Mouse (Mus musculus) hematopoietic stem cell, adult 5-6 weeks (primary cell): ENCODE measurements at regions not wholly inside any gene's neighbourhood (a gene's known extent, or its start where the extent isn't known, plus 50 kb on each side); places are given as distances from the start of the nearest gene placed in this dataset.

Experiments used
- ATAC-seq, 2 experiments: fragments of 125-278 bp in 1 of 2; replicated peaks in 1 of 2; 2 replicates each; pipeline ENCODE4 v1.8.0; 2016 to 2017; ENCODE audit warnings: inconsistent platforms in 2 of 2, mild to moderate bottlenecking in 2 of 2, moderate number of reproducible peaks in 2 of 2, low read depth in 1 of 2, moderate TSS enrichment in 1 of 2; ENCODE audit not compliant: low FRiP score in 2 of 2, poor library complexity in 2 of 2, severe bottlenecking in 2 of 2, insufficient read depth in 1 of 2, low TSS enrichment in 1 of 2

DNA sequence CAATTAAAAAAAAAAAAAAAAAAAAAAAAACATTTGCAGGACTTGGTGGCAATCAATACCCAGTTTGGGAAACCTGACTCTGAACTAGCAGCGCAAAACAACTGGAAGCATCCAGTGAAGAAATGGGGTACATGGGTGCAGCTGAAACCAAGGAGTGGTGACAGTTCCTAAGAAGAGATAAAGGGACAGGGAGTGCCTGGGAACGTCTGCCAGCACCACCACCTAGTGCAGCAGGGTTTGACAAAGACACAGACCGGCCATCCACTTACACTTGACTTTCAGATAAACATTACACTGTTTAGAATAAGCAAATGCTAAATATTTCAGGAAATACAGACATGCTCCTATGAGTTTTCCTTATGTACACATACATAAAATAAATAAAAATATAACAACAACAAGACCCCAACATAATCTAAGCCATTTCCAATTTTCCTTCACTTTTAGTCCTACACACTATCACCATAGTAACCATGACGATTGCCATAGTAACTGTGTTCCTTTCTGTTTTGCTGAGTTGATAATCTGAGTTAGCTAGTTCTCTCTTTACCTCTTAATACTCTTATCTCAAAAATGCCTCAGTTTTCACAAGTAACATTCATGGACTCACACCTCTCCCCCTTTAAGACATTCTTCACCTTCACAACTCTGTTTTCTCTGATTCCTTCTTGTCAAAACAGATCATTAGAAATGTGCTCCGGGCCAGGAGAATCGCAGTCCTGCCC, 80.3 kb downstream of the Ackr3 start:
- no peak for ATAC-seq

- no peak for ATAC-seq
Measured at GRCm38 (mm10) chr1:90285318-90285717, 81.5 kb downstream of the Ackr3 start.

DNA sequence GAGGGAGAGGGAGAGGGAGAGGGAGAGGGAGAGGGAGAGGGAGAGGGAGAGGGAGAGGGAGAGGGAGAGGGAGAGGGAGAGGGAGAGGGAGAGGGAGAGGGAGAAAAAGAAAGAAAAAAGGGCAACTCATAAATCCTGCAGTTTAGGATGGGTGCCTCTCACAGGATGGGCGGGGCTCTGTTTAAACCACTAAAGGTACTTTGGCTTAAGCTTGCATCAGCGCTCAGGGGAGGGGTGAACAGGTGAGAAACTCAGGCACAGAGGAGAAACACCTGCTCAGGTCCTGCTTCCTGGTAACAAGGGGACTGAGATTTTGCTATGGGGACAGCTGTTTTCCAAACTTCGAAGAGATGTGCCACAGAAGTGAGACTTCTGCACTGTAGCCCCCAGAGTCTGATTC, 83.5 kb downstream of the Ackr3 start:
- ATAC-seq: no peak

- ATAC-seq: peak; percentile 33 to 39; a peak in 3 of 4 replicates
Measured at GRCm38 (mm10) chr1:90288892-90289731, 85.3 kb downstream of the Ackr3 start.

GRCm38 (mm10) chr1:90289732-90290215, 86.0 kb downstream of the Ackr3 start:
- ATAC-seq: no peak

DNA sequence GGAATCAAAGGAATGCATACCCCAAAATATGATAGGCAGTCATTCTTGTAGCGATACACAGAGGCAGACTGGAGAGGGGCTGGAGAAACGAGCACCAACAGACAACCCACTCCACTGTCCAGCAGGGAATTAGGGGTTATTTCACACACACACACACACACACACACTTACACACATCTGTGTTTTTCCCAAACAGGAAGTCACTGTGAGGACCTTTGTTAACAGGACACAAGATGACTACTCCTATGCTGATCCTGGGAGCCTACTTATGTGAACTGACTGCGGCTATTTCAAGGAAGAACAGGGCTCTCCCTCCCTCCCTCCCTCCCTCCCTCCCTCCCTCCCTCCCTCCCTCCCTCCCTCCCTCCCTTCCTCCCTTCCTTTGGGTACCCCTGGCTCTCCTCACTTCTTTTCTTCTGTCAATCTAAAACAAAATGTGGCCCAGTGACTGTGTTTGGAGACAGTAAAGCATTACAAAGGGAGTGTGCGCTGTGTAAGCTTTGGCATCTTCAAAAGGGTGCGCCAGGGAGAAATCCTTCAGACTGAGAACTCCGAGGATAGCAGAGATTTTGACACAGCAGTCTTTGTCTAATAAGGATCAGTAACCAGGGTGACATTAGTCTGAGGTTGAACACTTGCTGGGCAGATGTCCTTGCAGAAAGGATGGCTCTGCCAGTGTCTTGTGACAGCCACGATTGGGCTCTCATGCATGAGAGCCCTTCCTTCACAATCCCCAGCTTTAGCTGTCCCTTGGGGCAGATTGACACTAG, 86.8 kb downstream of the Ackr3 start:
- no peak for ATAC-seq

DNA sequence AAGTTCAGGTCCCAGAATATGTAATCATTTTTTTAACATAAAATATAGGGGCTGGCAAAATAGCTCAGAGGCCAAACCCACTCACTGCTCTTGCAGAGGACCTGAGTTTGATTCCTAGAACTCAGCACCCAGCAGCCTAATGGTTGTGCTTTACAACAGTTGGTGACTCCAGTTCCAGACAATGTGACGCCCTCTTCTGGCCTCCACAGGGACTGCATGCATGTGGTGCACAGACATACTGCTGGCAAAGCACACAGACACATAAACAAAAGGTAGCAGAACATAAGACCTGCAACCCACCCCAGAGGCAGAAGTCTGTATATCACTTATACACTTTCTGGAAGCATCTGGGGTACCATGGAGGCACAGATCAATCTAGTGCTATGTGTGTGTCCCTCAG, 87.5 kb downstream of the Ackr3 start:
- ATAC-seq: no peak

- no peak for ATAC-seq
Measured at GRCm38 (mm10) chr1:90297751-90298150, 94.0 kb downstream of the Ackr3 start.

GRCm38 (mm10) chr1:90300229-90300628, 96.4 kb downstream of the Ackr3 start:
- no peak for ATAC-seq

DNA sequence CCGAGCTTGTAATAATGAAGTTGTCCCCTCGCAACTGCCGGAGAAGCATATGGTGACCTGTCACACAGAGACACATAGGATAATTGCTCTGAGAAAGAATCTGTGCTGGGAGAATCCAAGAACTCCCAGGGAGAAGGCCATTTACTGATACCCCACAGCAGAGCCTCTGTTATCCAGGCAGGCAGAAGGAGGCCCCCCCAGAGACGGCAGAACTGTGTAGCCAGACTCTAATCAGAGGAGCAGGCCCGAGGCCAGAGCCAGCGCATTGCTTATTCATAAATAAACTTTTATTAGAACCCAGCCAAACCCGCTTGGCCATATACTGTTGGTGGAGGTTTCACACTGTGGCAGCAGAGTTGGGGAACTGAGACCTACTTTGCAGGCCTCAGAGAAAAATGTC, 100.6 kb downstream of the Ackr3 start:
- ATAC-seq: no peak

DNA sequence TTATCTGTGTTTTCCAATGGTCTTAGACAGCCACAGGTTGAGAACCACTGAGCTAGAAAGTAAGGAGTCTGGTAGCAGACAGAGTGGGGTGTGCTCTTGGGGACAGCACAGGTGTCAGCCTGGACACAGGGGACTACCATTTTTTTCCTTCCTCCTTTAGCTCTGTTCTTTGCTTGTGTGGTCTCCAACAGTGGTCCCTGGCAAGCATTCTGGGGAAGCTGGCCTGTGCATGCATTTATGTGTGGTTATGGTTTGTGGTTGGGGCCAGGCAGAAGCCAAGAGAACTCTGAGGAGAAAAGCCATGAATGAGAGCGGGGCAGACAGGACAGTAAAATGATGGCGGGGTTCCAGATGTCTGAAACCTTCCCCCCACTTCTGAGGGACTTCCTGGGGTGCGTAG, 107.2 kb downstream of the Ackr3 start:
- peak; percentile 69 to 88 for ATAC-seq

GRCm38 (mm10) chr1:90311649-90312442, 108.1 kb downstream of the Ackr3 start:
- no peak for ATAC-seq

GRCm38 (mm10) chr1:90313750-90314359, 110.1 kb downstream of the Ackr3 start:
- ATAC-seq: no peak

DNA sequence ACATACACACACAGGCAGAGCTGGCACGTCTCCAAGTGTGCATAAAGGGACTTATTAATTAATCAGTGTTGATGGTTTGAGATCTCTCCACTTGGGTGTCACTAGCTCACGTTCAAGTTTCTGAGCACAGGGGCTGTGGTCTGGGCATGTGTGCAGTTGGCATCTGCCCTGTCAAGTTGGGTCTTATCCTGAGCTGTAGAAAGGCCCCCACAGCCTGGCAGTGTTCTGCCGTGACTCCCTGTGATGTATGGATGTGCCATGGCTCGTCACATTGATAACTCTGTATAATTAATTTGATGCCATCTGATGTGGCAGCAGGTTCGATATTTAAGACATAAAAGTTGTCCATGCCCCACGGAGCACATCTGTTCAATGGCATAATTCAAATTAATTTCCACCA, 114.1 kb downstream of the Ackr3 start:
- no peak for ATAC-seq

- ATAC-seq: no peak
Measured at GRCm38 (mm10) chr1:90318502-90318901, 114.7 kb downstream of the Ackr3 start.

DNA sequence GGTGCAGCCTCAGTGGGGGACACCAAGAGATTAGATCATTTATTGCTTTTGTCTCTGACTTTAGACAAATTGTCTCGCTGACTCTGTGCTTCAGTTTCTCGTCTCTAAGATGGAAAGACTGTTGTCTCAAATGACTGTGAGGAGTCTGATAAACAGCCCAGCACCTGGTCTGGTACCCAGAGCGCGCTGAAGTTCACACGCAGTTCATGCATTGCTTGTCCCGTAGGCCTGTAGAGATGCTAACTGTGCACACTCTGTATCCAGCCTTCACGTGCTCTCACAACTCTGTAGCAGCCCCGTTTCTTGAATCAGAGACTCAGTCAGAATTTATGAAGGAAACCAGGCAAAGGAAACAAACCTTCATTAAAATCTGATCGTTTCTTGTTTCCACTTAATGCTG, 116.7 kb downstream of the Ackr3 start:
- no peak for ATAC-seq

DNA sequence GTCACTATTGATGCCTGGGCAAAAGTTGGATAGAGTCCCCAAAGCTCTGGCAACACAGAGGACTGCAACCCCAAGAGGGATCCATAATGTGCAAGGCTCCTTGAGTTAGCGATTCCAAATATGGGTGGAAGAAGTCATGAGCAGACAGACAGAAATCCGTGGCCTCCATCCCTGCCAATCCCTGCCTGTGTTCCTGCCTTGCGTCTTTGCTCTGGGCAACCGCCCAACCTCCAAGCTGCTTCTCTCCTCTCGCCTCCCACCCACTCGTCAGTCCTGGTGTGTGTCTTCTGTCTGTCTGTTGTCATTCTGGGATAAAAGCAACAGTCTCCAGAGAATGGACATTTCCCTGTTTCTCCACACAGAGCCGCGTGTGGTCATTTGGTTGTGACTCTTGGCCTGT, 117.7 kb downstream of the Ackr3 start:
- no peak for ATAC-seq
